ENCODE assay signal across 8 mouse cellular contexts in the genomic region with DNA sequence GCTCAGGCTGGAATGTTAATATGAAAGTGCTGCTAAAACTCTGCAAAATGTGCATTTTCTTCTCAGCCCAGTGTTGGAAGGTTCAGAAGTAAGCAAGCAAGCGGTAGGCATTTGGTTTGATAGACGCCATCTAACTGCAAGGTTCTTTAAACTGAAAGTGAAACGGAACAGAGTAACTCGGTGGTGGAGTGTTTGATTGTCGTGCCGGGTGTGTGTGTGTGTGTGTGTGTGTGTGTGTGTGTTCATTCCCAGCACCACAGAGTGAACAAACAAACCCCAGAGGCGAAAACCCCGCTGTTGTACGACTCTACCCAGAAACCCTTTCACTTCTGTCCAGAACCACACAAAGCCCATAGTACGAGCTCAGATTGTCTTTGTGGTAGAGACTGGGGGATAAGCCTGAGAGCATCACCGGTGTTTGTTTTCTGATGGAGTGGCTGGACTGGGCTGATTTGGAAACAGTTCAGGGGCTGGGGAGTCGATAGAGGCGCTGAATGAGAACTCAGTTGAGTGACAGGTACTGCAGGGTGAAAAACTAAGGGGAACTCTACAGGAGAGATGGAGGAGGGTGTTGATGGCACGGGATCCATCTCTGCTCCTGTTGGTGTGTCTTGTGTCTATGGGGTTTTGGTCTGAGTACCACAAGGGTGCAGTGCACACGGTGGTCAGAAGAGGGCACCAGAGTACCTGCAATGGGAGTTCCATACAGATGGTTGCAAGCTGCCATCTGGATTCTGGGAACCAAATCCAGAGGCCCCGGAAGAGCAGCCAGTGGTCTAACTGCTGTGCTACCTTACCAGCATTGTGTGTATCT. TPM values are rescaled to one million over a fixed set of nuclear protein-coding genes. Genes with fewer than 3 reads are reported as not detected.
A peak's percentile ranks its signal among the peaks of the same experiment; 100 is the strongest.
DNase-seq lines count a peak whose midpoint lies in the region; ATAC-seq lines count a peak whose summit lies in the region.

No protein-coding gene starts in this region.

- peak; percentile 77 for ATAC-seq in common myeloid progenitor, adult 5-6 weeks (replicated peaks; ENCODE audit: low read depth, poor library complexity, severe bottlenecking)
- peak; percentile 86 for ATAC-seq in megakaryocyte progenitor cell, adult 5-6 weeks (replicated peaks; ENCODE audit: poor library complexity)

- peak; percentile 95 for DNase-seq in ZHBTc4 (ENCODE audit: low read depth, low spot score)
- DNase-seq in gastrocnemius, adult 8-10 months (ENCODE audit: low spot score in 2 of 2) = peak; percentile 77 to 82
- DNase-seq in induced T-regulatory cell, adult 2 months (ENCODE audit: low read depth) = peak; percentile 96
- DNase-seq in left cerebral cortex, adult 9 months (ENCODE audit: low spot score in 2 of 2) = peak; percentile 77 to 93
- peak; percentile 85 for DNase-seq in right cerebral cortex, postnatal 14 days
- peak; percentile 77 to 80 for DNase-seq in urinary bladder, postnatal 36 days (ENCODE audit: low spot score in 2 of 2)

RNA-seq across cellular contexts. Expression of gene Idnk, which starts 0.9 kb away (rescaled TPM):
- 24.9 and 28.5 TPM in 2 replicates for total RNA-seq in common myeloid progenitor, adult 5-6 weeks (2017)
- total RNA-seq in gastrocnemius, adult 8-10 months (2022) = 1 to 10 TPM; 7.7 to 9.3 (median 8.3) TPM
- 46.2 and 52.9 TPM in 2 replicates for total RNA-seq in megakaryocyte progenitor cell, adult 5-6 weeks (2015)
- total RNA-seq in megakaryocyte progenitor cell, adult 5-6 weeks (2017) = 36.8 and 44.9 TPM in 2 replicates

RNA-seq across cellular contexts. Expression of gene Hnrnpa0, which starts 29.9 kb away (rescaled TPM):
- 87.6 and 121 TPM in 2 replicates for total RNA-seq in common myeloid progenitor, adult 5-6 weeks (2017)
- total RNA-seq in gastrocnemius, adult 8-10 months (2022) = 10 to 100 TPM; 27.2 to 39.3 (median 33.8) TPM
- 151 and 162 TPM in 2 replicates for total RNA-seq in megakaryocyte progenitor cell, adult 5-6 weeks (2015)
- 82.5 and 95.8 TPM in 2 replicates for total RNA-seq in megakaryocyte progenitor cell, adult 5-6 weeks (2017)

RNA-seq across cellular contexts. Expression of gene Klhl3, which starts 44.9 kb away (rescaled TPM):
- total RNA-seq in common myeloid progenitor, adult 5-6 weeks (2017) = 1.9 TPM in 2 replicates
- total RNA-seq in gastrocnemius, adult 8-10 months (2022) = under 1 TPM; 0.22 to 0.46 (median 0.31) TPM
- 3.4 and 5.1 TPM in 2 replicates for total RNA-seq in megakaryocyte progenitor cell, adult 5-6 weeks (2015)
- 4.0 and 4.6 TPM in 2 replicates for total RNA-seq in megakaryocyte progenitor cell, adult 5-6 weeks (2017)

RNA-seq across cellular contexts. Expression of gene Ubqln1, which starts 57.1 kb away (rescaled TPM):
- total RNA-seq in common myeloid progenitor, adult 5-6 weeks (2017) = 70.7 and 76.1 TPM in 2 replicates
- total RNA-seq in gastrocnemius, adult 8-10 months (2022) = 10 to 100 TPM; 46.2 to 51.9 (median 49.8) TPM
- 52.2 and 57.6 TPM in 2 replicates for total RNA-seq in megakaryocyte progenitor cell, adult 5-6 weeks (2015)
- total RNA-seq in megakaryocyte progenitor cell, adult 5-6 weeks (2017) = 53.0 and 64.7 TPM in 2 replicates

Comparison
In these comparisons a context has a peak if more than half of its experiments do, and no peak if none do; other contexts are left out.
1. Peak in every context shown above with its lines: DNase-seq and ATAC-seq.